Mouse (Mus musculus): ENCODE data around the gene Shd.

The Shd gene

GRCm38 (mm10) chr17:56024476-56024875 lies 54.2 kb downstream of the Shd start:
- no peak for DNase-seq (ENCODE audit: low spot score in 2 of 2)

- DNase-seq (ENCODE audit: low spot score in 2 of 2) = no peak
These were observed 54.7 kb downstream of the Shd start for GRCm38 (mm10) chr17:56024931-56025330.

Measured in heart, adult 9 months (tissue).